Mouse (Mus musculus) inflammation-experienced regulatory T-cells, adult 6 months (primary cell): ENCODE measurements at regions not wholly inside any gene's neighbourhood (a gene's known extent, or its start where the extent isn't known, plus 50 kb on each side); places are given as distances from the start of the nearest gene placed in this dataset.

Experiments used
- ATAC-seq: one replicate; pipeline ENCODE4 v1.8.0; 2017

- no peak for ATAC-seq
These were observed 161.8 kb downstream of the Pmp22 start for GRCm38 (mm10) chr11:63290618-63291017.

GRCm38 (mm10) chr11:63293485-63293884, 164.7 kb downstream of the Pmp22 start:
- no peak for ATAC-seq

- no peak for ATAC-seq
These were observed 165.7 kb downstream of the Pmp22 start for GRCm38 (mm10) chr11:63294476-63294875.

GRCm38 (mm10) chr11:63296476-63296875, 167.7 kb downstream of the Pmp22 start:
- no peak for ATAC-seq

- no peak for ATAC-seq
These were observed 171.2 kb downstream of the Pmp22 start for GRCm38 (mm10) chr11:63299712-63300581.

- ATAC-seq, result no peak
These were observed 196.4 kb downstream of the Pmp22 start for GRCm38 (mm10) chr11:63325166-63325565.

- ATAC-seq, result no peak
These were observed 198.1 kb downstream of the Pmp22 start for GRCm38 (mm10) chr11:63326864-63327263.

GRCm38 (mm10) chr11:63337503-63337902, 208.7 kb downstream of the Pmp22 start:
- no peak for ATAC-seq

GRCm38 (mm10) chr11:63338277-63338676, 209.5 kb downstream of the Pmp22 start:
- ATAC-seq, result no peak

GRCm38 (mm10) chr11:63345653-63346052, 216.9 kb downstream of the Pmp22 start:
- ATAC-seq, result no peak

- no peak for ATAC-seq
These were observed 221.4 kb downstream of the Pmp22 start for GRCm38 (mm10) chr11:63350123-63350696.

- ATAC-seq, result peak; percentile 14
These were observed 223.2 kb downstream of the Pmp22 start for GRCm38 (mm10) chr11:63351999-63352398.

- ATAC-seq, result no peak
These were observed 224.2 kb downstream of the Pmp22 start for GRCm38 (mm10) chr11:63352990-63353389.

GRCm38 (mm10) chr11:63353671-63354070, 224.9 kb downstream of the Pmp22 start:
- ATAC-seq, result no peak

- ATAC-seq, result no peak
These were observed 229.1 kb downstream of the Pmp22 start for GRCm38 (mm10) chr11:63357772-63358344.

- ATAC-seq, result no peak
These were observed 239.0 kb downstream of the Pmp22 start for GRCm38 (mm10) chr11:63367756-63368265.

- no peak for ATAC-seq
These were observed 240.7 kb downstream of the Pmp22 start for GRCm38 (mm10) chr11:63369475-63369874.

GRCm38 (mm10) chr11:63376311-63376710, 247.5 kb downstream of the Pmp22 start:
- no peak for ATAC-seq

- ATAC-seq, result no peak
These were observed 248.2 kb downstream of the Pmp22 start for GRCm38 (mm10) chr11:63376991-63377390.

GRCm38 (mm10) chr11:63388247-63388646, 259.5 kb downstream of the Pmp22 start:
- ATAC-seq, result no peak

- no peak for ATAC-seq
These were observed 262.7 kb downstream of the Pmp22 start for GRCm38 (mm10) chr11:63391478-63391877.

GRCm38 (mm10) chr11:63392378-63392777, 263.6 kb downstream of the Pmp22 start:
- no peak for ATAC-seq

GRCm38 (mm10) chr11:63394201-63394600, 265.4 kb downstream of the Pmp22 start:
- no peak for ATAC-seq

GRCm38 (mm10) chr11:63396386-63396785, 267.6 kb downstream of the Pmp22 start:
- ATAC-seq, result no peak
